Mouse (Mus musculus) liver, embryonic 12.5 days (tissue): Measurements from ENCODE around the gene Arl14ep. TPM values are rescaled to one million over a fixed set of nuclear protein-coding genes. Genes with fewer than 3 reads are reported as not detected.

Source experiments
- ATAC-seq: fragments of 200-750 bp; cut with Nextera tagmentation; 2 replicates; pipeline ENCODE4 v1.8.0; 2017; ENCODE audit warnings: moderate number of reproducible peaks, mild to moderate bottlenecking, moderate library complexity
- H3K27ac ChIP-seq: fragments of 300-500 bp; sonication (generic); 2 replicates; pipeline ENCODE4 v1.5.1; 2016; ENCODE audit warnings: mild to moderate bottlenecking
- H3K27me3 ChIP-seq: fragments of 300-500 bp; sonication (generic); replicated peaks from 2 replicates; pipeline ENCODE4 v1.6.1; 2016; ENCODE audit warnings: mild to moderate bottlenecking, moderate library complexity
- H3K36me3 ChIP-seq: fragments of 300-500 bp; sonication (generic); 2 replicates; pipeline ENCODE4 v1.6.1; 2016; ENCODE audit warnings: mild to moderate bottlenecking, moderate library complexity
- H3K4me1 ChIP-seq: fragments of 300-500 bp; sonication (generic); 2 replicates; pipeline ENCODE4 v1.6.1; 2016
- H3K4me2 ChIP-seq: fragments of 300-500 bp; sonication (generic); 2 replicates; pipeline ENCODE4 v1.6.1; 2016; ENCODE audit warnings: mild to moderate bottlenecking, moderate library complexity
- H3K4me3 ChIP-seq: fragments of 300-500 bp; sonication (generic); 2 replicates; pipeline ENCODE4 v1.5.1; 2016; ENCODE audit warnings: mild to moderate bottlenecking, moderate library complexity
- H3K9ac ChIP-seq: fragments of 300-500 bp; sonication (generic); 2 replicates; pipeline ENCODE4 v1.6.1; 2016; ENCODE audit warnings: mild to moderate bottlenecking, moderate library complexity
- H3K9me3 ChIP-seq: fragments of 300-500 bp; sonication (generic); replicated peaks from 2 replicates; pipeline ENCODE4 v1.6.1; 2016; ENCODE audit warnings: mild to moderate bottlenecking, moderate library complexity
- WGBS: fragments of 180-500 bp; shearing (Covaris S2); methylation state at CpG from one replicate; pipeline ENCODE4 v1.1.7; 2016; ENCODE audit not compliant: insufficient replicate concordance; 5-methylcytosine and 5-hydroxymethylcytosine counted together
- polyA plus RNA-seq: library from polyadenylated mRNA; unstranded; fragments of >200 nt; fragmentation: Nextera tagmentation; extraction: Ambion mirVana; gene quantifications from 2 replicates; pipeline ENCODE4 v1.2.1, GENCODE M21; 2016

Gene Arl14ep
- polyA plus RNA-seq, 1 experiment from 2014 or later = 15.2 TPM

GRCm38 (mm10) chr2:106942451-106942850 is 31.8 kb downstream of the Arl14ep start:
- H3K4me1 ChIP-seq = no peaks in the 10 kb centered on the region
- H3K4me3 ChIP-seq = no peak overlapping the region
- H3K27ac ChIP-seq = no peak overlapping the region
- no peaks in the 10 kb centered on the region for H3K36me3 ChIP-seq
- H3K27me3 ChIP-seq = no peaks in the 10 kb centered on the region
- no peak overlapping the region for H3K9ac ChIP-seq
- no peaks in the 10 kb centered on the region for H3K9me3 ChIP-seq
- no peak overlapping the region for H3K4me2 ChIP-seq
- no peak for ATAC-seq
- WGBS = 81% methylated on average over 1 of the region's 1 CpGs

GRCm38 (mm10) chr2:106935681-106936080 is 38.5 kb downstream of the Arl14ep start:
- 51% methylated on average over 2 of the region's 2 CpGs for WGBS
- Histone ChIP-seq H3K4me1 (no peaks in the 10 kb centered on the region), H3K4me2 (no peak overlapping the region)

GRCm38 (mm10) chr2:106929906-106930305 is 44.3 kb downstream of the Arl14ep start:
- H3K36me3 ChIP-seq = no peaks in the 10 kb centered on the region
- H3K4me2 ChIP-seq = no peak overlapping the region
- no peaks in the 10 kb centered on the region for H3K9me3 ChIP-seq
- WGBS = 64% methylated on average over 3 of the region's 3 CpGs
- no peak overlapping the region for H3K27ac ChIP-seq
- ATAC-seq = no peak
- H3K4me3 ChIP-seq = no peak overlapping the region
- no peaks in the 10 kb centered on the region for H3K4me1 ChIP-seq
- H3K27me3 ChIP-seq = no peaks in the 10 kb centered on the region
- H3K9ac ChIP-seq = no peak overlapping the region

More at GRCm38 (mm10) chr2:106935681-106936080, 38.5 kb downstream of the Arl14ep start:
- H3K36me3 ChIP-seq = no peaks in the 10 kb centered on the region
- no peak overlapping the region for H3K27ac ChIP-seq
- no peak overlapping the region for H3K9ac ChIP-seq
- no peak overlapping the region for H3K4me3 ChIP-seq
- H3K9me3 ChIP-seq = no peaks in the 10 kb centered on the region
- no peaks in the 10 kb centered on the region for H3K27me3 ChIP-seq
- no peak for ATAC-seq

Other genes starting within 250 kb of the Arl14ep start
- not detected in 2 replicates for gene Fshb, start 85.2 kb upstream of the Arl14ep start, polyA plus RNA-seq